Mouse (Mus musculus): ENCODE data around the gene Serpinf2. TPM values are rescaled to one million over a fixed set of nuclear protein-coding genes. Genes with fewer than 3 reads are reported as not detected.
"Not testable (repeated sequence)": the region's sequence is repeated elsewhere in the genome, so short reads cannot be mapped to it uniquely, and the experiment has no call there.

Gene Serpinf2
- total RNA-seq, 2 experiments from 2014 or later: 0.28 TPM; not detected in 1

DNA sequence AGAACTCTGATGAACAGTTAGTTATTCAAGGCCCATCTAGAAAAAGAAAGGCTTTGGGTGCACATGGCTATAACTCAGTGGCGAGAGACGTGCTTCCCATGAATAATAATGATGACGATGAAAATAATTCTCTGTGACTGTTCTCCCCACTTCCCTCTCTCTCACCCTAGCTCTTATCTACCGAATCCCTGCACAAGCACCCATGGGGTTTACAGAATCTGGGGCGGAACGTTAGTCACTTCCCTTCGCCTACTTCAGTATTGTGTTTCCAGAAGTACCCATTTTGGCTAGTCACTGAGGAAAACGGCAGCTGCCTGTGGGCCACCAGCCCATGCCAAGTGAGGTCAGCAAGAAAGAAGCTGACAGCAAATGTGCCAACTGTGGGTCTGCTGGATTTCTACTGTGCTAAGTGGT lies 19.2 kb upstream of the Serpinf2 start:
- no peak for DNase-seq (ENCODE audit: extremely low spot score in 1 of 2, low spot score in 2 of 2)
- intact Hi-C loops (cut with DNase I): loop anchor here (1.0 kb wide), 1 partner anchor 56 kb away; no protein-coding TSS in a partner anchor
- H3K27ac ChIP-seq: peak overlapping the region; percentile 95; the same call in 1 of the 2 replicates
- no peak overlapping the region for H3K4me3 ChIP-seq
- TF ChIP-seq CTCF (IDR thresholded peaks at IDR 0.05): no peak

- intact Hi-C loops (cut with DNase I): loop anchor here (1.0 kb wide), 1 partner anchor 56 kb away; no protein-coding TSS in a partner anchor
- Histone ChIP-seq H3K27ac (no peak overlapping the region), H3K4me3 (no peak overlapping the region)
- DNase-seq (ENCODE audit: extremely low spot score in 1 of 2, low spot score in 2 of 2): no peak
- TF ChIP-seq CTCF (IDR thresholded peaks at IDR 0.05): peak; percentile 72
Measured at GRCm38 (mm10) chr11:75458169-75458568, 18.8 kb upstream of the Serpinf2 start.

DNA sequence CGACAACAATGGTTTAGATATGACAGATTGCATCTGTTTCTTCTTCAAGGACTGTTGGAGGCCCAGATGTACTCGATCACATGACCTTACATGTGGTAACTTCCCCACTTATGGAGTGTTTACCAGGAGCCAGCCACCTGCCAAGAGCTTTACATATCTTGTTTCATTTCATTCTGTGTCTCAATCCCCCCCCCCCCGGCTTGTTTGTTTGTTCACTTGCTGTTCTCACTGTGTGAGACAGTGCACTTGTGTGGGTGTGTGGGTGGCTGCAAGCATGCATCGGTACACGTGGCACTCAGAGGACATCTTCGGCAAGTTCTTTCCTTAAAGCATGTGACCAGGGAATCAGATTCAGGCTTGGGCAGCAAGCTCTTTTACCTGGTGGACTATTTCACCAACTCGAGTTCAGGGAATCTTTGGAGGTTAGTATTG lies 17.1 kb upstream of the Serpinf2 start:
- intact Hi-C loops (cut with DNase I): no loop called here
- DNase-seq (ENCODE audit: extremely low spot score in 1 of 2, low spot score in 2 of 2): no peak
- Histone ChIP-seq H3K4me3 (no peak overlapping the region), H3K27ac (no peak overlapping the region)
- TF ChIP-seq CTCF (IDR thresholded peaks at IDR 0.05): no peak

GRCm38 (mm10) chr11:75455971-75456370 lies 16.6 kb upstream of the Serpinf2 start:
- not testable (repeated sequence) for H3K4me3 ChIP-seq; DNase-seq (ENCODE audit: extremely low spot score in 1 of 2, low spot score in 2 of 2); H3K27ac ChIP-seq
- intact Hi-C loops (cut with DNase I): loop anchor here (2.0 kb wide), 1 partner anchor 277 kb away; the partner anchor contains the start of gene Ovca2

GRCm38 (mm10) chr11:75455041-75455736 lies 15.8 kb upstream of the Serpinf2 start:
- DNase-seq (ENCODE audit: extremely low spot score in 1 of 2, low spot score in 2 of 2): no peak
- Histone ChIP-seq H3K4me3 (peak overlapping the region; percentile 71), H3K27ac (peak overlapping the region; percentile 82)
- intact Hi-C loops (cut with DNase I): loop anchor here (2.0 kb wide), 1 partner anchor 276 kb away; the partner anchor contains the start of gene Ovca2
- no peak for TF ChIP-seq CTCF (IDR thresholded peaks at IDR 0.05)

DNA sequence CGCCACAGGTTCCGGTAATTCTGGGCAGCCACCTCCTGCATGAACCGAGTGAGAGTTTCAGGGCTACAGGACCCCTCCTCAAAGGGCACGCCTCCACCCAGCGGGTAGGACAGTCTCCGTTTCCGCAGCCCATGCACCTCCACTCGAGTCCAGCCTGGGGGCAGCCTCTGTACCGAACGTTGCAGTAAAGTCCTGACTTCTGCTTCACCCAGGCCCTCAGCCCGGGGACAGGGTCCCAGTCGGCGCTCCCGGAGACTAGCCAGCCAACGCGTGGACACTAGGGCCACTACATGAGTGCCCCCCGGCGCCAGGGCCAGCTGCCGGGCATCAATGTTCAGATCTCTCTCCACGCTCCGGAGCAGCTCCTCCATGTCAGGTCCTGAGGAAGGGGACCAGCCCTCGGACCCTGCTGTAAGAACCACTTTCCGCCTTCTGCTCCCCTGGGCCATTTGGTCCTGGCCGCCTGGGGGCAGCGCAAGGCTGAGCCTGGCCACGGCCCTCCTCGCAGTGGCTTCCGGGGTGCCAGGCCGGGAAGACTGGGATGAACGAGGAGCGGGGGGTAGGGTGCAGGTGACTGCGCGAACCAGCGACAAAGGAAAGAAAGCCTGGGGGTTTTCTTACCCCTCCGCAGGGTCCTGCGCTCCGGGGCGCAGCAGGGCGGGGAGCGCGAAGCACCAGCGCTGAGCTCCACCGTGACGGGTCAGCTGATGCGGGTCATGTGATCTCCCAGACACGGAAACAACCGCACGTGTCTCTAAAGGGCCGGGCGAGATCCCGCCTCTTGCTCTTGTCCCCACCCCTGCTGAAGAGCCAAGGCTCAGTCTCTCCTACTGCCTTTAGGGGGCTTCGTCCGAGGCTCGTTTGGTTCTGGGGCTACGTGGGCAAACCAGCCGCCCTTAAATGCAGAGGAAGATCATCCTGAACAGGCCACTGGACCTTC lies 14.9 kb upstream of the Serpinf2 start, which contains the start of gene Wdr81:
TSS of gene Wdr81 (minus strand) at position 727 of the 940 bp plus-strand sequence.
- H3K4me3 ChIP-seq: peak within 1 kb of the TSS; percentile 71
- intact Hi-C loops (cut with DNase I): loop anchor here (2.0 kb wide), 1 partner anchor 275 kb away; the partner anchor contains the start of gene Ovca2
- peak; percentile 40 for TF ChIP-seq CTCF (IDR thresholded peaks at IDR 0.05)
- DNase-seq (ENCODE audit: extremely low spot score in 1 of 2, low spot score in 2 of 2): peak; percentile 82 to 86
- H3K27ac ChIP-seq: peak within 1 kb of the TSS; percentile 82

GRCm38 (mm10) chr11:75452812-75453557 lies 13.6 kb upstream of the Serpinf2 start:
- intact Hi-C loops (cut with DNase I): no loop called here
- Histone ChIP-seq H3K4me3 (no peak overlapping the region; the same call in 1 of the 2 replicates), H3K27ac (no peak overlapping the region)
- DNase-seq (ENCODE audit: extremely low spot score in 1 of 2, low spot score in 2 of 2): no peak
- TF ChIP-seq CTCF (IDR thresholded peaks at IDR 0.05): no peak

DNA sequence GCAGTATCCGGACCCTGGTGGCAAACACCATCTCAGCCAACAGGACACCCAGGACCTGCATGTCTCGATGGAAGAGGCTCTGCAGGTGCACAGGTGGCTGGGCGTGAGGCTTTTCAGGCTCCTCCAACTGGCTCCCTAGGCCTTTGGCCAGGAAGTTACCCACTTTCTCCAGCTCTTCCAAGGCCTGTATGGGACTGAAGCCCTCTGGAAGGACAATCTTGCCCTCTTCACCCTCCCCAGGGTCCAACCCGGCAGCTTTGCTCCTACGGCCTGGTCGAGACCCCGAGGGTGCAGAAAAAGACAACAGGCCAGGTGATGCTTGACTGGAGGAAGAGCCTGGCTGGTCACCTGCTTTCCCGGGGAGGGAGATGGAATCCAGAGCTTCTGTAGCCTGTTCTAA lies 12.7 kb upstream of the Serpinf2 start:
- intact Hi-C loops (cut with DNase I): no loop called here
- TF ChIP-seq CTCF (IDR thresholded peaks at IDR 0.05): no peak
- Histone ChIP-seq H3K27ac (no peak overlapping the region), H3K4me3 (no peak overlapping the region)
- no peak for DNase-seq (ENCODE audit: extremely low spot score in 1 of 2, low spot score in 2 of 2)

DNA sequence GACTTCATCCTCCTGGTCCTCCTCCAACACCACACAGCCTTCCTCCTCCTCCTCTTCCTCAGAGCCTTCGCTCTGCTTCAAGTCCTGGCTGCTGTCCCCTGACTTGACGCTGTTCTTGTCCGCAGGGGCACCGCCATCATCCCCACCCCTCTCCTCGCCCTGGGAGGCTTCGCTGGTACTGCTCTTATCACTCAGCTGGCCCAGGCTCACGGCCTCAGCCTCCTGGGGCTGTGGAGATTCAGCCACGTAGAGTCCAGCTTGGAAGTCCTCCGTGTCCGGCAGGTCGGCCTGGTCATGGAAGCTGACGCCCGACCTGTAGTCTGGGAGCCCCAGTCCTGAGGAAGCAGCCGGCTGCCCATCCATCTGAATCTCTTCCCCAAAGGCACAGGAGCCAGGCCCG lies 11.5 kb upstream of the Serpinf2 start:
- Histone ChIP-seq H3K4me3 (0 out of 2 replicates have a peak overlapping the region, but pooled peaks have one; percentile 2), H3K27ac (no peak overlapping the region)
- intact Hi-C loops (cut with DNase I): no loop called here
- DNase-seq (ENCODE audit: extremely low spot score in 1 of 2, low spot score in 2 of 2): no peak
- TF ChIP-seq CTCF (IDR thresholded peaks at IDR 0.05): no peak

- H3K4me3 ChIP-seq: no peak overlapping the region
- no peak overlapping the region for H3K27ac ChIP-seq
- DNase-seq (ENCODE audit: extremely low spot score in 1 of 2, low spot score in 2 of 2): no peak
- TF ChIP-seq CTCF (IDR thresholded peaks at IDR 0.05): no peak
- intact Hi-C loops (cut with DNase I): no loop called here
Measured at GRCm38 (mm10) chr11:75450304-75450908, 11.0 kb upstream of the Serpinf2 start.

DNA sequence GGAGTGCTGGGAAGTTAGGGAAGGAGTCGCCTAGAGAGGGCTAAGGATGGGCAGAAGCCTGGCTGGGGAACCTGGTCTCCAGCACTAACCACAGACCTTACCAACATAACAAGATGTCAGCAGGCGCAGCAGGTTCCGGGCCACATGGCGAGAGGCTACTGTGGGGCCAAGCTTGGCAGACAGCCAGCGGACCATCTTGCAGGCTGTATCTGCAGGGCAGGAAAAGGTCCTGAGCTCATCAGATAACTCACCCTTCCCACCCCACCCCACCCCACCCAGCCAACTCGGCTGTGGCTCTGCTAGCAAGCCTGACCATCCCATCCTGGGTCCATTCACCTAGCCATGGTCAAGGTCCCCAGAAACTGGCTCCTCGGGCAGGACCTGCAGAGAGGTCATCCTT lies 10.3 kb upstream of the Serpinf2 start:
- TF ChIP-seq CTCF (IDR thresholded peaks at IDR 0.05): no peak
- intact Hi-C loops (cut with DNase I): no loop called here
- Histone ChIP-seq H3K4me3 (no peak overlapping the region), H3K27ac (no peak overlapping the region)
- no peak for DNase-seq (ENCODE audit: extremely low spot score in 1 of 2, low spot score in 2 of 2)
